Mouse (Mus musculus) kidney, adult 2 months (tissue): ENCODE results near the gene Ppp1r1c. TPM values are rescaled to one million over a fixed set of nuclear protein-coding genes. Genes with fewer than 3 reads are reported as not detected.

Experiments
- DNase-seq: peaks from one replicate; pipeline ENCODE4 v3.0.0; 2021
- H3K27ac ChIP-seq: fragments of 200-500 bp; 2 replicates; pipeline ENCODE4 v1.5.1; 2012; ENCODE audit warnings: low read depth, low read length, control low read depth, inconsistent platforms; ENCODE audit not compliant: insufficient read depth
- H3K27me3 ChIP-seq: fragments of 200-500 bp; replicated peaks from 2 replicates; pipeline ENCODE4 v1.6.1; 2012; ENCODE audit warnings: mild to moderate bottlenecking, moderate library complexity, low read length, inconsistent platforms; ENCODE audit not compliant: control insufficient read depth, insufficient read depth
- H3K36me3 ChIP-seq: fragments of 200-500 bp; 2 replicates; pipeline ENCODE4 v1.6.1; 2012; ENCODE audit warnings: mild to moderate bottlenecking, moderate library complexity, low read length, inconsistent platforms; ENCODE audit not compliant: control insufficient read depth, insufficient read depth
- H3K4me1 ChIP-seq: fragments of 200-500 bp; 2 replicates; pipeline ENCODE4 v1.6.1; 2011; ENCODE audit warnings: low read length; ENCODE audit not compliant: control insufficient read depth, insufficient read depth
- H3K4me3 ChIP-seq: fragments of 200-500 bp; 2 replicates; pipeline ENCODE4 v1.5.1; 2011; ENCODE audit warnings: mild to moderate bottlenecking, low read depth, low read length, control low read depth; ENCODE audit not compliant: insufficient read depth
- CTCF ChIP-seq: fragments of 200-500 bp; conservative IDR thresholded peaks from 2 replicates; pipeline ENCODE4 v1.5.1; 2011; ENCODE audit warnings: low read depth, mild to moderate bottlenecking, control low read depth, low read length, moderate library complexity, mixed read lengths; ENCODE audit not compliant: insufficient read depth, insufficient read length
- POLR2A ChIP-seq: fragments of 200-500 bp; IDR thresholded peaks from one replicate; pipeline ENCODE4 v1.6.1; 2011; ENCODE audit warnings: low read depth, low read length, control low read depth
- WGBS: fragments of 180-500 bp; shearing (Covaris S2); methylation state at CpG from one replicate; pipeline ENCODE4 v1.1.7; 2018; 5-methylcytosine and 5-hydroxymethylcytosine counted together
- polyA plus RNA-seq: library from polyadenylated mRNA; depleted of rRNA; stranded (reverse); fragments of >200 nt; gene quantifications from 2 replicates; pipeline ENCODE4 v1.2.3, GENCODE M21; 2012

The Ppp1r1c gene
- polyA plus RNA-seq, 1 experiment, result not detected

- Histone ChIP-seq H3K27ac (no peak overlapping the region), H3K36me3 (no peaks in the 10 kb centered on the region), H3K4me1 (no peaks in the 10 kb centered on the region; the same call in 1 of the 2 replicates), H3K27me3 (no peaks in the 10 kb centered on the region; the same call in 1 of the 2 replicates), H3K4me3 (no peak overlapping the region)
- WGBS, result 86% methylated on average over 2 of the region's 2 CpGs
- DNase-seq, result no peak
- TF ChIP-seq CTCF (no peak), POLR2A (no peak)
Observed at GRCm38 (mm10) chr2:79777801-79778200, 70.2 kb downstream of the Ppp1r1c start.

GRCm38 (mm10) chr2:79780772-79781171, 73.2 kb downstream of the Ppp1r1c start:
- no peaks in the 10 kb centered on the region; the same call in 1 of the 2 replicates for H3K27me3 ChIP-seq
- no peak overlapping the region for H3K4me3 ChIP-seq
- H3K36me3 ChIP-seq, result no peaks in the 10 kb centered on the region
- TF ChIP-seq POLR2A (no peak), CTCF (no peak)
- no peak overlapping the region for H3K27ac ChIP-seq
- 69% methylated on average over 7 of the region's 7 CpGs for WGBS
- no peak for DNase-seq
- no peaks in the 10 kb centered on the region for H3K4me1 ChIP-seq

DNA sequence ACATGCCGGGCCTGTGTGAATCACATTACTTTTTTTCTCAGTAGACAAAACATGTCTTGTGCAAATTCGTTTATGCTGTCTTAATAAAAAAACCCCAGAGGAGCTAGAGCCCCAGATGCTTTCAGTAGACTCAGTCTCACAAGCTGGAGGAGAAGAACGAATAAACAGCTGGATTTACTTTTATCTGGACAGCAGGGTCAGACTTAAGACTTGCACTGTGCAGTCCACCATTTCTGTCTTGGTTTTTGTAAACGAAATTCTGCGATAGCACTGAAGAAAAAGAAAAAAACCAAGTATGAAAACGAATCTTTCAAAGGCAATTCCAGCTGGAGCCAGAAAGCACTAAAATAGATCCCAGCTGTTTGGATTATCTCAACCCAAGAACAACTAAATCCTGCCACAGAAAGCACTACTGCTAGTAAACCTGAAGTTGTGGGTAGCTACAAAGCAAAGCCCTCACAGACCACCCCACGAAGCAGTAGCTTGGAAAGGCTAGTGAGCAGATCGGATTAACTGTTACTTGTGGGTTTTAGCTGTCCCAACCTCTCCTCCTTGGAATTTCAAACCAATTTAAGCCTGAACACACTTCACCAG, 78.1 kb downstream of the Ppp1r1c start:
- Histone ChIP-seq H3K27me3 (no peaks in the 10 kb centered on the region), H3K27ac (no peak overlapping the region), H3K4me1 (no peaks in the 10 kb centered on the region), H3K4me3 (no peak overlapping the region), H3K36me3 (no peaks in the 10 kb centered on the region)
- TF ChIP-seq CTCF (no peak), POLR2A (no peak)
- WGBS, result 53% methylated on average over 8 of the region's 8 CpGs
- DNase-seq, result no peak

- Histone ChIP-seq H3K36me3 (no peaks in the 10 kb centered on the region), H3K4me3 (no peak overlapping the region), H3K27me3 (no peaks in the 10 kb centered on the region), H3K27ac (no peak overlapping the region), H3K4me1 (no peaks in the 10 kb centered on the region)
- 92% methylated on average over 11 of the region's 11 CpGs for WGBS
- no peak for TF ChIP-seq CTCF
- no peak for TF ChIP-seq POLR2A
- DNase-seq, result no peak
Observed at GRCm38 (mm10) chr2:79786467-79786866, 78.9 kb downstream of the Ppp1r1c start.

GRCm38 (mm10) chr2:79793186-79793585, 85.6 kb downstream of the Ppp1r1c start:
- H3K27ac ChIP-seq, result no peak overlapping the region
- WGBS, result 28% methylated on average over 2 of the region's 2 CpGs
- no peak for DNase-seq
- TF ChIP-seq POLR2A (no peak), CTCF (no peak)
- H3K4me1 ChIP-seq, result no peaks in the 10 kb centered on the region
- H3K36me3 ChIP-seq, result no peaks in the 10 kb centered on the region
- H3K4me3 ChIP-seq, result no peak overlapping the region
- H3K27me3 ChIP-seq, result no peaks in the 10 kb centered on the region

- 84% methylated on average over 2 of the region's 2 CpGs for WGBS
- Histone ChIP-seq H3K27me3 (no peaks in the 10 kb centered on the region), H3K27ac (no peak overlapping the region), H3K4me3 (no peak overlapping the region), H3K36me3 (no peaks in the 10 kb centered on the region), H3K4me1 (no peaks in the 10 kb centered on the region)
- DNase-seq, result no peak
- TF ChIP-seq CTCF (no peak), POLR2A (no peak)
Observed at GRCm38 (mm10) chr2:79797444-79797843, 89.9 kb downstream of the Ppp1r1c start.

- Histone ChIP-seq H3K27ac (no peak overlapping the region), H3K36me3 (no peaks in the 10 kb centered on the region), H3K4me3 (no peak overlapping the region), H3K27me3 (no peaks in the 10 kb centered on the region), H3K4me1 (no peaks in the 10 kb centered on the region)
- TF ChIP-seq POLR2A, result no peak
- no peak for TF ChIP-seq CTCF
- DNase-seq, result no peak
- 65% methylated on average over 7 of the region's 7 CpGs for WGBS
Observed at GRCm38 (mm10) chr2:79798627-79799026, 91.0 kb downstream of the Ppp1r1c start.
